Mouse (Mus musculus): ENCODE measurements at regions not wholly inside any gene's neighbourhood (a gene's known extent, or its start where the extent isn't known, plus 50 kb on each side); places are given as distances from the start of the nearest gene placed in this dataset.

- DNase-seq (ENCODE audit: low read depth, low spot score), result no peak
Observed at GRCm38 (mm10) chr2:77358176-77358575, 77.8 kb upstream of the Sestd1 start.

- no peak for DNase-seq (ENCODE audit: low read depth, low spot score)
Observed at GRCm38 (mm10) chr2:77356798-77357197, 76.4 kb upstream of the Sestd1 start.

GRCm38 (mm10) chr2:77351987-77352628 is 71.7 kb upstream of the Sestd1 start:
- DNase-seq (ENCODE audit: low read depth, low spot score), result no peak

- no peak for DNase-seq (ENCODE audit: low read depth, low spot score)
Observed at GRCm38 (mm10) chr2:77347027-77347426, 66.6 kb upstream of the Sestd1 start.

GRCm38 (mm10) chr2:77343736-77344440 is 63.5 kb upstream of the Sestd1 start:
- DNase-seq (ENCODE audit: low read depth, low spot score), result peak; percentile 80

- no peak for DNase-seq (ENCODE audit: low read depth, low spot score)
Observed at GRCm38 (mm10) chr2:77342416-77342815, 62.0 kb upstream of the Sestd1 start.

GRCm38 (mm10) chr2:77341575-77342332 is 61.4 kb upstream of the Sestd1 start:
- peak; percentile 94 for DNase-seq (ENCODE audit: low read depth, low spot score)

- DNase-seq (ENCODE audit: low read depth, low spot score), result no peak
Observed at GRCm38 (mm10) chr2:77340076-77340475, 59.7 kb upstream of the Sestd1 start.

GRCm38 (mm10) chr2:77337786-77338406 is 57.5 kb upstream of the Sestd1 start:
- peak; percentile 89 for DNase-seq (ENCODE audit: low read depth, low spot score)

- DNase-seq (ENCODE audit: low read depth, low spot score), result peak; percentile 56
Observed at GRCm38 (mm10) chr2:77337318-77337717, 56.9 kb upstream of the Sestd1 start.

GRCm38 (mm10) chr2:77336810-77337209 is 56.4 kb upstream of the Sestd1 start:
- peak; percentile 77 for DNase-seq (ENCODE audit: low read depth, low spot score)

GRCm38 (mm10) chr2:77334706-77335105 is 54.3 kb upstream of the Sestd1 start:
- peak; percentile 54 for DNase-seq (ENCODE audit: low read depth, low spot score)

- DNase-seq (ENCODE audit: low read depth, low spot score), result peak; percentile 79
Observed at GRCm38 (mm10) chr2:77333394-77334079, 53.1 kb upstream of the Sestd1 start.

Measured in R1 (cell line).